In genomic region chr17:12939377-12940148, GRCm38 (mm10) we compare ENCODE assay signal across 8 mouse cellular contexts. TPM values are rescaled to one million over a fixed set of nuclear protein-coding genes. Genes with fewer than 3 reads are reported as not detected.
DNase-seq lines count a peak whose midpoint lies in the region; ATAC-seq and TF ChIP-seq lines count a peak whose summit lies in the region.
"Not testable (repeated sequence)": the region's sequence is repeated elsewhere in the genome, so short reads cannot be mapped to it uniquely, and the experiment has no call there.

No protein-coding gene starts in this region.

- H3K9ac ChIP-seq in embryonic facial prominence, embryonic 13.5 days: peak overlapping the region; percentile 58; the same call in 1 of the 2 replicates
- H3K9ac ChIP-seq in forebrain, postnatal 0 days; hindbrain, embryonic 11.5 days (ENCODE audit: low read depth, low read length); liver, embryonic 12.5 days: not testable (repeated sequence)
- H3K9ac ChIP-seq in kidney, embryonic 15.5 days: 0 out of 2 replicates have a peak overlapping the region, but pooled peaks have one; percentile 23
- H3K9ac ChIP-seq in neural tube, embryonic 13.5 days: 0 out of 2 replicates have a peak overlapping the region, but pooled peaks have one; percentile 43

- not testable (repeated sequence) for DNase-seq in forebrain, postnatal 0 days; hindbrain, embryonic 11.5 days (ENCODE audit: low spot score)

- peak overlapping the region; percentile 62 for H3K4me2 ChIP-seq in embryonic facial prominence, embryonic 13.5 days
- H3K4me2 ChIP-seq in forebrain, postnatal 0 days (ENCODE audit: low read depth): peak overlapping the region; percentile 44
- H3K4me2 ChIP-seq in hindbrain, embryonic 11.5 days (replicated peaks; ENCODE audit: low read depth, low read length): peak overlapping the region; percentile 39
- H3K4me2 ChIP-seq in kidney, embryonic 15.5 days: peak overlapping the region; percentile 70
- peak overlapping the region; percentile 52 for H3K4me2 ChIP-seq in liver, embryonic 12.5 days
- peak overlapping the region; percentile 49 for H3K4me2 ChIP-seq in neural tube, embryonic 13.5 days

- peaks cover 25% of the 10 kb centered on the region for H3K36me3 ChIP-seq in E14TG2a.4 (ENCODE audit: insufficient read depth, low read length)
- peaks cover 18% of the 10 kb centered on the region for H3K36me3 ChIP-seq in embryonic facial prominence, embryonic 13.5 days
- peaks cover 22% of the 10 kb centered on the region for H3K36me3 ChIP-seq in forebrain, postnatal 0 days (ENCODE audit: insufficient read depth)
- not testable (repeated sequence) for H3K36me3 ChIP-seq in hindbrain, embryonic 11.5 days (ENCODE audit: control insufficient read depth, insufficient read depth, low read length)
- H3K36me3 ChIP-seq in kidney, embryonic 15.5 days: peaks cover 20% of the 10 kb centered on the region
- peaks cover 24% of the 10 kb centered on the region for H3K36me3 ChIP-seq in liver, embryonic 12.5 days
- H3K36me3 ChIP-seq in neural tube, embryonic 13.5 days: peaks cover 24% of the 10 kb centered on the region

- WGBS in embryonic facial prominence, embryonic 13.5 days: 53% methylated on average over 2 of the region's 12 CpGs
- 36% methylated on average over 2 of the region's 12 CpGs for WGBS in forebrain, postnatal 0 days
- 55% methylated on average over 2 of the region's 12 CpGs for WGBS in hindbrain, embryonic 11.5 days
- 63% methylated on average over 4 of the region's 12 CpGs for WGBS in kidney, embryonic 15.5 days
- WGBS in liver, embryonic 12.5 days (ENCODE audit: insufficient replicate concordance): 35% methylated on average over 4 of the region's 12 CpGs
- WGBS in neural tube, embryonic 13.5 days: 47% methylated on average over 5 of the region's 12 CpGs

- H3K4me1 ChIP-seq in E14TG2a.4 (replicated peaks; ENCODE audit: low read depth, low read length): peaks cover 10% of the 10 kb centered on the region; the same call in 1 of the 2 replicates
- not testable (repeated sequence) for H3K4me1 ChIP-seq in embryonic facial prominence, embryonic 13.5 days; forebrain, postnatal 0 days (ENCODE audit: insufficient read depth); hindbrain, embryonic 11.5 days (replicated peaks; ENCODE audit: control insufficient read depth, insufficient read depth, low read length); kidney, embryonic 15.5 days; neural tube, embryonic 13.5 days (replicated peaks)
- peaks cover 23% of the 10 kb centered on the region for H3K4me1 ChIP-seq in liver, embryonic 12.5 days

- not testable (repeated sequence) for ATAC-seq in embryonic facial prominence, embryonic 13.5 days (ENCODE audit: insufficient number of reproducible peaks, insufficient read depth, low FRiP score, low TSS enrichment, low read depth)
- ATAC-seq in forebrain, postnatal 0 days: peak; percentile 47; the same call in 1 of the 2 replicates
- peak; percentile 55; the same call in 1 of the 2 replicates for ATAC-seq in hindbrain, embryonic 11.5 days (ENCODE audit: low FRiP score)
- ATAC-seq in kidney, embryonic 15.5 days (replicated peaks; ENCODE audit: low FRiP score): peak; percentile 52
- ATAC-seq in liver, embryonic 12.5 days: 0 out of 2 replicates have a peak, but pooled peaks have one; percentile 28
- ATAC-seq in megakaryocyte-erythroid progenitor cell, adult 5-6 weeks (replicated peaks; ENCODE audit: low FRiP score, low TSS enrichment, poor library complexity, severe bottlenecking): peak; percentile 45
- ATAC-seq in neural tube, embryonic 13.5 days (ENCODE audit: low read depth): peak; percentile 62; the same call in 1 of the 2 replicates

- not testable (repeated sequence) for H3K9me3 ChIP-seq in E14TG2a.4 (ENCODE audit: low read length); embryonic facial prominence, embryonic 13.5 days; forebrain, postnatal 0 days (ENCODE audit: low read length); hindbrain, embryonic 11.5 days (ENCODE audit: control insufficient read depth, low read length); kidney, embryonic 15.5 days (replicated peaks); liver, embryonic 12.5 days (replicated peaks); neural tube, embryonic 13.5 days

- not testable (repeated sequence) for TF ChIP-seq CTCF in E14TG2a.4 (conservative IDR thresholded peaks at IDR 0.05; ENCODE audit: low read length); forebrain, postnatal 0 days (IDR thresholded peaks at IDR 0.05; ENCODE audit: low read depth)

- H3K27me3 ChIP-seq in E14TG2a.4 (ENCODE audit: insufficient read depth, low read length); embryonic facial prominence, embryonic 13.5 days; forebrain, postnatal 0 days (ENCODE audit: insufficient read depth, low read length); hindbrain, embryonic 11.5 days (ENCODE audit: control insufficient read depth, insufficient read depth, low read length); kidney, embryonic 15.5 days; liver, embryonic 12.5 days (replicated peaks); neural tube, embryonic 13.5 days: not testable (repeated sequence)

- peak overlapping the region; percentile 69 for H3K4me3 ChIP-seq in E14TG2a.4 (replicated peaks; ENCODE audit: low read length)
- peak overlapping the region; percentile 32 for H3K4me3 ChIP-seq in embryonic facial prominence, embryonic 13.5 days
- not testable (repeated sequence) for H3K4me3 ChIP-seq in forebrain, postnatal 0 days (ENCODE audit: low read depth, low read length); hindbrain, embryonic 11.5 days (ENCODE audit: low read depth, low read length)
- peak overlapping the region; percentile 38 for H3K4me3 ChIP-seq in kidney, embryonic 15.5 days (replicated peaks)
- 0 out of 2 replicates have a peak overlapping the region, but pooled peaks have one; percentile 33 for H3K4me3 ChIP-seq in liver, embryonic 12.5 days
- H3K4me3 ChIP-seq in neural tube, embryonic 13.5 days: peak overlapping the region; percentile 21; the same call in 1 of the 2 replicates

- H3K27ac ChIP-seq in embryonic facial prominence, embryonic 13.5 days; forebrain, postnatal 0 days (ENCODE audit: low read depth, low read length); hindbrain, embryonic 11.5 days (ENCODE audit: low read depth, low read length); kidney, embryonic 15.5 days; liver, embryonic 12.5 days; neural tube, embryonic 13.5 days (replicated peaks): not testable (repeated sequence)

RNA-seq across cellular contexts. Expression of gene Acat3, which starts 0.8 kb away (rescaled TPM):
- 0.65 and 1.5 TPM in 2 replicates for polyA plus RNA-seq in embryonic facial prominence, embryonic 13.5 days (2015; fragmentation: Nextera tagmentation; extraction: Ambion mirVana)
- 1.3 and 1.5 TPM in 2 replicates for total RNA-seq in forebrain, postnatal 0 days (2014; rRNA removed)
- 0.21 and 0.85 TPM in 2 replicates for polyA plus RNA-seq in forebrain, postnatal 0 days (2015; fragmentation: Nextera tagmentation; extraction: Ambion mirVana)
- 0.71 and 1.2 TPM in 2 replicates for polyA plus RNA-seq in hindbrain, embryonic 11.5 days (2014; fragmentation: Nextera tagmentation; extraction: Ambion mirVana)
- 2.2 and 3.4 TPM in 2 replicates for polyA plus RNA-seq in kidney, embryonic 15.5 days (2015; fragmentation: Nextera tagmentation; extraction: Ambion mirVana)
- polyA plus RNA-seq in liver, embryonic 12.5 days (2016; fragmentation: Nextera tagmentation; extraction: Ambion mirVana): 1.2 and 1.4 TPM in 2 replicates
- total RNA-seq in megakaryocyte-erythroid progenitor cell, adult 5-6 weeks (2014; fragmentation: Nextera tagmentation): 0.33 TPM in 1 of 2 replicates, not detected in the other
- 0.80 and 1.3 TPM in 2 replicates for total RNA-seq in megakaryocyte-erythroid progenitor cell, adult 5-6 weeks (2017)
- 0.39 and 1.1 TPM in 2 replicates for polyA plus RNA-seq in neural tube, embryonic 13.5 days (2015; fragmentation: Nextera tagmentation; extraction: Ambion mirVana)

RNA-seq across cellular contexts. Expression of gene Acat2, which starts 21.0 kb away (rescaled TPM):
- polyA plus RNA-seq in embryonic facial prominence, embryonic 13.5 days (2015; fragmentation: Nextera tagmentation; extraction: Ambion mirVana): 182 and 218 TPM in 2 replicates
- total RNA-seq in forebrain, postnatal 0 days (2014; rRNA removed): 228 and 260 TPM in 2 replicates
- polyA plus RNA-seq in forebrain, postnatal 0 days (2015; fragmentation: Nextera tagmentation; extraction: Ambion mirVana): 268 and 278 TPM in 2 replicates
- polyA plus RNA-seq in hindbrain, embryonic 11.5 days (2014; fragmentation: Nextera tagmentation; extraction: Ambion mirVana): 244 and 372 TPM in 2 replicates
- polyA plus RNA-seq in kidney, embryonic 15.5 days (2015; fragmentation: Nextera tagmentation; extraction: Ambion mirVana): 136 and 145 TPM in 2 replicates
- 99.2 and 103 TPM in 2 replicates for polyA plus RNA-seq in liver, embryonic 12.5 days (2016; fragmentation: Nextera tagmentation; extraction: Ambion mirVana)
- 14.9 and 28.9 TPM in 2 replicates for total RNA-seq in megakaryocyte-erythroid progenitor cell, adult 5-6 weeks (2014; fragmentation: Nextera tagmentation)
- total RNA-seq in megakaryocyte-erythroid progenitor cell, adult 5-6 weeks (2017): 19.2 and 20.2 TPM in 2 replicates
- polyA plus RNA-seq in neural tube, embryonic 13.5 days (2015; fragmentation: Nextera tagmentation; extraction: Ambion mirVana): 306 and 330 TPM in 2 replicates

RNA-seq across cellular contexts. Expression of gene Mrpl18, which starts 23.4 kb away (rescaled TPM):
- polyA plus RNA-seq in embryonic facial prominence, embryonic 13.5 days (2015; fragmentation: Nextera tagmentation; extraction: Ambion mirVana): 136 and 172 TPM in 2 replicates
- total RNA-seq in forebrain, postnatal 0 days (2014; rRNA removed): 45.7 and 56.9 TPM in 2 replicates
- polyA plus RNA-seq in forebrain, postnatal 0 days (2015; fragmentation: Nextera tagmentation; extraction: Ambion mirVana): 86.5 and 104 TPM in 2 replicates
- polyA plus RNA-seq in hindbrain, embryonic 11.5 days (2014; fragmentation: Nextera tagmentation; extraction: Ambion mirVana): 162 and 171 TPM in 2 replicates
- 162 and 182 TPM in 2 replicates for polyA plus RNA-seq in kidney, embryonic 15.5 days (2015; fragmentation: Nextera tagmentation; extraction: Ambion mirVana)
- 189 and 194 TPM in 2 replicates for polyA plus RNA-seq in liver, embryonic 12.5 days (2016; fragmentation: Nextera tagmentation; extraction: Ambion mirVana)
- total RNA-seq in megakaryocyte-erythroid progenitor cell, adult 5-6 weeks (2014; fragmentation: Nextera tagmentation): 165 and 221 TPM in 2 replicates
- 214 and 219 TPM in 2 replicates for total RNA-seq in megakaryocyte-erythroid progenitor cell, adult 5-6 weeks (2017)
- 134 and 144 TPM in 2 replicates for polyA plus RNA-seq in neural tube, embryonic 13.5 days (2015; fragmentation: Nextera tagmentation; extraction: Ambion mirVana)

RNA-seq across cellular contexts. Expression of gene Tcp1, which starts 24.1 kb away (rescaled TPM):
- polyA plus RNA-seq in embryonic facial prominence, embryonic 13.5 days (2015; fragmentation: Nextera tagmentation; extraction: Ambion mirVana): 429 and 454 TPM in 2 replicates
- 409 and 432 TPM in 2 replicates for total RNA-seq in forebrain, postnatal 0 days (2014; rRNA removed)
- polyA plus RNA-seq in forebrain, postnatal 0 days (2015; fragmentation: Nextera tagmentation; extraction: Ambion mirVana): 375 and 418 TPM in 2 replicates
- polyA plus RNA-seq in hindbrain, embryonic 11.5 days (2014; fragmentation: Nextera tagmentation; extraction: Ambion mirVana): 546 and 558 TPM in 2 replicates
- polyA plus RNA-seq in kidney, embryonic 15.5 days (2015; fragmentation: Nextera tagmentation; extraction: Ambion mirVana): 424 and 439 TPM in 2 replicates
- 404 and 413 TPM in 2 replicates for polyA plus RNA-seq in liver, embryonic 12.5 days (2016; fragmentation: Nextera tagmentation; extraction: Ambion mirVana)
- total RNA-seq in megakaryocyte-erythroid progenitor cell, adult 5-6 weeks (2014; fragmentation: Nextera tagmentation): 481 and 497 TPM in 2 replicates
- total RNA-seq in megakaryocyte-erythroid progenitor cell, adult 5-6 weeks (2017): 1,112 and 1,392 TPM in 2 replicates
- 410 and 432 TPM in 2 replicates for polyA plus RNA-seq in neural tube, embryonic 13.5 days (2015; fragmentation: Nextera tagmentation; extraction: Ambion mirVana)

RNA-seq across cellular contexts. Expression of gene Pnldc1, which starts 29.5 kb away (rescaled TPM):
- polyA plus RNA-seq in embryonic facial prominence, embryonic 13.5 days (2015; fragmentation: Nextera tagmentation; extraction: Ambion mirVana): 1.8 and 3.5 TPM in 2 replicates
- total RNA-seq in forebrain, postnatal 0 days (2014; rRNA removed): 0.38 and 0.90 TPM in 2 replicates
- polyA plus RNA-seq in forebrain, postnatal 0 days (2015; fragmentation: Nextera tagmentation; extraction: Ambion mirVana): 1.0 and 1.2 TPM in 2 replicates
- 1.0 and 1.5 TPM in 2 replicates for polyA plus RNA-seq in hindbrain, embryonic 11.5 days (2014; fragmentation: Nextera tagmentation; extraction: Ambion mirVana)
- 1.5 and 2.5 TPM in 2 replicates for polyA plus RNA-seq in kidney, embryonic 15.5 days (2015; fragmentation: Nextera tagmentation; extraction: Ambion mirVana)
- 0.72 and 1.5 TPM in 2 replicates for polyA plus RNA-seq in liver, embryonic 12.5 days (2016; fragmentation: Nextera tagmentation; extraction: Ambion mirVana)
- total RNA-seq in megakaryocyte-erythroid progenitor cell, adult 5-6 weeks (2014; fragmentation: Nextera tagmentation): 12.4 TPM in 1 of 2 replicates, not detected in the other
- total RNA-seq in megakaryocyte-erythroid progenitor cell, adult 5-6 weeks (2017): 0.15 TPM in 1 of 2 replicates, not detected in the other
- 1.9 and 2.5 TPM in 2 replicates for polyA plus RNA-seq in neural tube, embryonic 13.5 days (2015; fragmentation: Nextera tagmentation; extraction: Ambion mirVana)
